Mouse (Mus musculus) megakaryocyte, embryonic 14.5 days (primary cell): ENCODE results near the gene Gcgr. TPM values are rescaled to one million over a fixed set of nuclear protein-coding genes. Genes with fewer than 3 reads are reported as not detected.

Source experiments
- H3K27me3 ChIP-seq: replicated peaks from 2 replicates; pipeline ENCODE3; 2012; ENCODE audit warnings: inconsistent platforms
- H3K36me3 ChIP-seq: replicated peaks from 2 replicates; pipeline ENCODE3; 2012; ENCODE audit warnings: low read length, inconsistent platforms, mixed read lengths
- H3K4me1 ChIP-seq: 2 replicates; pipeline ENCODE4 v1.6.1; 2012; ENCODE audit warnings: inconsistent platforms
- H3K4me3 ChIP-seq: replicated peaks from 2 replicates; pipeline ENCODE3; 2012; ENCODE audit warnings: moderate library complexity, mild to moderate bottlenecking, inconsistent platforms
- H3K9me3 ChIP-seq: 2 replicates; pipeline ENCODE4 v1.6.1; 2012; ENCODE audit warnings: inconsistent platforms
- FLI1 ChIP-seq: IDR thresholded peaks from 2 replicates; pipeline ENCODE4 v1.6.1; 2012; ENCODE audit warnings: low read length, inconsistent platforms, mixed read lengths
- GATA1 ChIP-seq: IDR thresholded peaks from 3 replicates; pipeline ENCODE4 v1.6.1; 2012; ENCODE audit warnings: mixed read lengths, low read length, inconsistent platforms, borderline replicate concordance
- polyA plus RNA-seq: library from polyadenylated mRNA; stranded (reverse); fragments of >175 nt; gene quantifications from 2 replicates; pipeline ENCODE4 v1.2.3, GENCODE M21; 2012; ENCODE audit warnings: low replicate concordance; ENCODE audit not compliant: insufficient read depth

The Gcgr gene
- polyA plus RNA-seq, 1 experiment = not detected

GRCm38 (mm10) chr11:120560952-120561728 is 30.6 kb downstream of the Gcgr start:
- Histone ChIP-seq H3K36me3 (peaks cover 75% of the 10 kb centered on the region), H3K4me1 (peaks cover 14% of the 10 kb centered on the region), H3K4me3 (no peak overlapping the region), H3K27me3 (no peaks in the 10 kb centered on the region), H3K9me3 (peaks cover 8% of the 10 kb centered on the region)
- TF ChIP-seq FLI1 = no peak
- no peak for TF ChIP-seq GATA1

GRCm38 (mm10) chr11:120562949-120563348 is 32.5 kb downstream of the Gcgr start:
- H3K4me1 ChIP-seq = peaks cover 31% of the 10 kb centered on the region
- H3K36me3 ChIP-seq = peaks cover 90% of the 10 kb centered on the region
- no peak for TF ChIP-seq FLI1
- no peak for TF ChIP-seq GATA1
- H3K27me3 ChIP-seq = no peaks in the 10 kb centered on the region
- no peak overlapping the region for H3K4me3 ChIP-seq
- H3K9me3 ChIP-seq = no peaks in the 10 kb centered on the region

GRCm38 (mm10) chr11:120565114-120565513 is 34.6 kb downstream of the Gcgr start:
- peaks cover 41% of the 10 kb centered on the region for H3K4me1 ChIP-seq
- peaks cover 91% of the 10 kb centered on the region for H3K36me3 ChIP-seq
- no peaks in the 10 kb centered on the region for H3K9me3 ChIP-seq
- TF ChIP-seq GATA1 (no peak), FLI1 (no peak)
- no peaks in the 10 kb centered on the region for H3K27me3 ChIP-seq
- H3K4me3 ChIP-seq = no peak overlapping the region

- Histone ChIP-seq H3K9me3 (no peaks in the 10 kb centered on the region), H3K36me3 (peaks cover 73% of the 10 kb centered on the region), H3K4me3 (no peak overlapping the region), H3K4me1 (peaks cover 60% of the 10 kb centered on the region), H3K27me3 (no peaks in the 10 kb centered on the region)
- no peak for TF ChIP-seq FLI1
- TF ChIP-seq GATA1 = no peak
These were observed 37.8 kb downstream of the Gcgr start for GRCm38 (mm10) chr11:120568324-120568723.

GRCm38 (mm10) chr11:120571122-120571521 is 40.6 kb downstream of the Gcgr start:
- peaks cover 70% of the 10 kb centered on the region for H3K4me1 ChIP-seq
- H3K9me3 ChIP-seq = no peaks in the 10 kb centered on the region
- peak overlapping the region; percentile 99 for H3K4me3 ChIP-seq
- H3K36me3 ChIP-seq = peaks cover 49% of the 10 kb centered on the region
- H3K27me3 ChIP-seq = no peaks in the 10 kb centered on the region
- no peak for TF ChIP-seq GATA1
- no peak for TF ChIP-seq FLI1

- H3K36me3 ChIP-seq = peaks cover 49% of the 10 kb centered on the region
- no peak for TF ChIP-seq GATA1
- peak overlapping the region; percentile 99 for H3K4me3 ChIP-seq
- H3K4me1 ChIP-seq = peaks cover 72% of the 10 kb centered on the region
- no peaks in the 10 kb centered on the region for H3K9me3 ChIP-seq
- no peaks in the 10 kb centered on the region for H3K27me3 ChIP-seq
These were observed 41.4 kb downstream of the Gcgr start for GRCm38 (mm10) chr11:120571754-120572416.

- H3K4me1 ChIP-seq = peaks cover 72% of the 10 kb centered on the region
- peaks cover 49% of the 10 kb centered on the region for H3K36me3 ChIP-seq
These were observed 41.9 kb downstream of the Gcgr start for GRCm38 (mm10) chr11:120572417-120572751.

GRCm38 (mm10) chr11:120572752-120573584 is 42.5 kb downstream of the Gcgr start, which contains the start of gene P4hb:
TSS of gene P4hb (minus strand) at chr11:120573253.
- TF ChIP-seq GATA1 (no peak), FLI1 (peak; percentile 90; the same call in 1 of the 2 replicates)
- H3K4me3 ChIP-seq = peak within 1 kb of the TSS; percentile 99
- peaks cover 72% of the 10 kb centered on the region for H3K4me1 ChIP-seq
- H3K9me3 ChIP-seq = no peaks in the 10 kb centered on the region
- peaks cover 49% of the 10 kb centered on the region for H3K36me3 ChIP-seq
- no peaks in the 10 kb centered on the region for H3K27me3 ChIP-seq

More at GRCm38 (mm10) chr11:120572417-120572751, 41.9 kb downstream of the Gcgr start:
- Histone ChIP-seq H3K27me3 (no peaks in the 10 kb centered on the region), H3K4me3 (peak overlapping the region; percentile 99), H3K9me3 (no peaks in the 10 kb centered on the region)
- TF ChIP-seq GATA1 (no peak), FLI1 (no peak)

- no peak for TF ChIP-seq GATA1
- no peak for TF ChIP-seq FLI1
- Histone ChIP-seq H3K4me3 (peak overlapping the region; percentile 99), H3K9me3 (no peaks in the 10 kb centered on the region), H3K4me1 (peaks cover 72% of the 10 kb centered on the region), H3K27me3 (no peaks in the 10 kb centered on the region), H3K36me3 (peaks cover 49% of the 10 kb centered on the region)
These were observed 43.2 kb downstream of the Gcgr start for GRCm38 (mm10) chr11:120573585-120574277.
